Mouse (Mus musculus) T-helper 2 cell (primary cell): ENCODE measurements at regions not wholly inside any gene's neighbourhood (a gene's known extent, or its start where the extent isn't known, plus 50 kb on each side); places are given as distances from the start of the nearest gene placed in this dataset.

Experiments
- in situ Hi-C: fragments of 300-600 bp; cut with MboI, MseI; formaldehyde crosslinking; loops from one replicate; pipeline ENCODE4 v1.15.1; 2025; ENCODE audit warnings: high pct_unique_total_duplicates

- in situ Hi-C loops, result no loop called here
Measured at GRCm38 (mm10) chr11:52628875-52629274, 135.6 kb upstream of the Fstl4 start.

GRCm38 (mm10) chr11:52629776-52630175, 134.7 kb upstream of the Fstl4 start:
- in situ Hi-C loops, result no loop called here

- in situ Hi-C loops, result no loop called here
Measured at GRCm38 (mm10) chr11:52631579-52631978, 132.9 kb upstream of the Fstl4 start.

GRCm38 (mm10) chr11:52634189-52634588, 130.2 kb upstream of the Fstl4 start:
- in situ Hi-C loops, result no loop called here

GRCm38 (mm10) chr11:52635716-52636389, 128.6 kb upstream of the Fstl4 start:
- in situ Hi-C loops, result no loop called here

- in situ Hi-C loops, result no loop called here
Measured at GRCm38 (mm10) chr11:52638939-52639338, 125.5 kb upstream of the Fstl4 start.

GRCm38 (mm10) chr11:52641725-52642338, 122.6 kb upstream of the Fstl4 start:
- in situ Hi-C loops, result no loop called here

GRCm38 (mm10) chr11:52644081-52644768, 120.2 kb upstream of the Fstl4 start:
- in situ Hi-C loops, result no loop called here

GRCm38 (mm10) chr11:52648176-52648839, 116.1 kb upstream of the Fstl4 start:
- in situ Hi-C loops, result no loop called here

- in situ Hi-C loops, result no loop called here
Measured at GRCm38 (mm10) chr11:52648849-52649400, 115.5 kb upstream of the Fstl4 start.

- in situ Hi-C loops, result no loop called here
Measured at GRCm38 (mm10) chr11:52654640-52655039, 109.8 kb upstream of the Fstl4 start.

- in situ Hi-C loops, result no loop called here
Measured at GRCm38 (mm10) chr11:52655720-52656474, 108.5 kb upstream of the Fstl4 start.

- in situ Hi-C loops, result no loop called here
Measured at GRCm38 (mm10) chr11:52661234-52661633, 103.2 kb upstream of the Fstl4 start.

GRCm38 (mm10) chr11:52661894-52662593, 102.4 kb upstream of the Fstl4 start:
- in situ Hi-C loops, result no loop called here

GRCm38 (mm10) chr11:52665343-52665742, 99.1 kb upstream of the Fstl4 start:
- in situ Hi-C loops, result no loop called here

GRCm38 (mm10) chr11:52675022-52675421, 89.4 kb upstream of the Fstl4 start:
- in situ Hi-C loops, result no loop called here

GRCm38 (mm10) chr11:52678259-52678658, 86.2 kb upstream of the Fstl4 start:
- in situ Hi-C loops, result no loop called here

- in situ Hi-C loops, result no loop called here
Measured at GRCm38 (mm10) chr11:52685436-52685835, 79.0 kb upstream of the Fstl4 start.

GRCm38 (mm10) chr11:52692701-52693100, 71.7 kb upstream of the Fstl4 start:
- in situ Hi-C loops, result no loop called here

GRCm38 (mm10) chr11:52701682-52702081, 62.8 kb upstream of the Fstl4 start:
- in situ Hi-C loops, result no loop called here

- in situ Hi-C loops, result no loop called here
Measured at GRCm38 (mm10) chr11:52703391-52703790, 61.0 kb upstream of the Fstl4 start.
